Mouse (Mus musculus) lung, postnatal 0 days (tissue): ENCODE data around the gene Gnao1.

ENCODE experiments used
- CTCF ChIP-seq: IDR thresholded peaks from 2 replicates; pipeline ENCODE4 v1.5.1; 2016; ENCODE audit warnings: antibody characterized with exemption, mild to moderate bottlenecking
- EP300 ChIP-seq: IDR thresholded peaks from 2 replicates; pipeline ENCODE4 v1.6.1; 2016; ENCODE audit warnings: antibody characterized with exemption, mild to moderate bottlenecking, control low read depth

DNA sequence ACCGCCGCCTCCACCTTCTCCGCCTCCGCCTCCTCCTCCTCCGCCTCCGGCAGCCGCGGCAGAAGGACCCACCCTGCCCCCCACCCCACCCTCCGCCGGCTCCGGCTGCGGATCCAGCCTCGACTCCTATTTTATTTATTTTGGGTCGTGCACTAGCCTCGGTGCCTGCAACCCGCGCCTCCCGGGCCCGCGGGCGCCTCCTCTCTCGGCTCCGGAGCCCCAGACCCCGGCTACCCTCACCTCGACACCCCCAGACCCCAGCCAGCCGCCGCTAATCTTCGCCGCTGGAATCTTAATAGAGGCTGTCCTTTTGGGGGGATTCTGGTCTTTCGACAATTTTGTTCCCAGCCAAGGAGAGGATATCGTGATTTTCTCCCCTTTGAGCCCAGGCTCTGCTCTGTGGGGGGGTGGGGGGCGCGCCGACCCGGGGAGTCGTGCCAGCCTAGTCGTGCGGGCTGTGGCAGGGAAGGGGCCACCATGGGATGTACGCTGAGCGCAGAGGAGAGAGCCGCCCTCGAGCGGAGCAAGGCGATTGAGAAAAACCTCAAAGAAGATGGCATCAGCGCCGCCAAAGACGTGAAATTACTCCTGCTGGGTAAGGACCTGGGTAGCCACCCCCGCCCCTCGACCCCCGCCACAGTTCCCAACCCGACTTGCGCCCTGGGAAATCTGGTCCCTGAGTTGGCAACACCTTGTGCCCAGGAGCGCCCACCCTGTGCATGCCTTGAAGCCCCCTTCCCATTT is 1.3 kb downstream of the Gnao1 start:
- TF ChIP-seq CTCF, result no peak
- no peak for TF ChIP-seq EP300
